Mouse (Mus musculus): ENCODE results near the gene Txndc15. TPM values are rescaled to one million over a fixed set of nuclear protein-coding genes. Genes with fewer than 3 reads are reported as not detected.

Gene Txndc15
- 76.2 TPM for polyA plus RNA-seq (2014; fragmentation: Illumina TruSeq; extraction: RNeasy Lipid Tissue Mini Kit (QIAGEN cat#74804); ENCODE audit: low read depth, low replicate concordance)

DNA sequence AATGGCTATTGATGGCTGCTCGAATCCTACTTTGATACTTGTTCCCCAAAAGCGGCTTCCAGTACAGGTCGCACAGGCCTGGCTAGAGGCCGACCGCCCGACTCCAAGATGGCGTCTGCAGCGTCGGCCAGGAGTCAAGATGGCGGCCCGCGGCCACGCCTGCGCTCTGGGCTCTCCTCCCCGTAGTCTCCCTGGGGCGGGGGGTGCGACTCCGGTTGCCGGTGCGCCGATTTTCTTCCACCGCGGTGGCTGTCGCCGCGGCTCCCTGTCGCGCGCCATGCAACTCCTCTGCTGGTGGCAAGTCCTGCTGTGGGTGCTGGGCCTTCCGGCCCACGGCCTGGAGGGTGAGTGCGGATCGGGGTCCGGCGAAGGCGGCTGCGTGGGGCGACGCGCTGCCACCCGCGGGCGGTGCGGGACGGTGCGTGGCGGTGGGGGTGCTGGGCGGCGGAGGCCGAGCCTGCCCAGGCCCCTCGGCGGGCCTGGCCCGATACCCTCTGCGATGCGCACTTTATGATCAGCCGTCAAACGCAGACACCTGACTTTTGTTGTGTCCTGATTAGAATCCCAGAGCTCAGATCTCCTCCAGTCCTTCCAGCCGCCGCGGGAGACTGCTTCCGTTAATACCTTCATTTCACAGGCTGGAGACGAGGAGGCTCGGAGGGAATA is at the start of gene Txndc15:
Txndc15 (plus strand) TSS at position 150 of the 666 bp plus-strand sequence.

DNA sequence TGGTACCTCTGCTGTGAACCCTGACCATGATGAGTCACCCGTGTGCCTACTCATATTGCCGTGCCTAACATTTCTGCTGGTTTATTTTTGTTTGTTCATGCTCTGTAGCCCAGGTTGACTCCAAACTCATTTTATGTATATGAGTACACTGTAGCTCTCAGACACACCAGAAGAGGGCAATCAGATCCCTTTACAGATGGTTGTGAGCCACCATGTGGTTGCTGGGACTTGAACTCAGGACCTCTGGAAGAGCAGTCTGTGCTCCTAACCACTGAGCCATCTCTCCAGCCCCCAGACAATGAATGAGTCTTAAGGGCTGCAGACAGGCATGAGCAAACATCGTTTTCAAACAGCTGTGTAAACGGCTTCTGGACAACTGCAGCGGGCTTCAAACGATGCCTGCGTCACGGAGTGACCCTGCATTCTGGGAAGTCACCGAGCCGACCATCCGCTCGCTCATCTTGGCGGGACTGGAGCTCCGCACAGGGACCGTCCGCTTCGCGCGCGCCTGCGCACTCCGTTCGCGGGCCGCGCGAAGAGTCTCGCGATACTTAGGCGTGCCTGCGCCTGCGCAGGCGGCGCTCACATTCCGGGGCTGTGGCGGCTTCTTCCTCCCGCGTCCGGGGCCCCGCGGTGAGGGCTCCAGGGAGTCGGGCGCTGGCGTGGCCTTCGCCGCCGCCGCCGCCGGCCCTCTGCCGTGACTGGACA is 21.8 kb upstream of the Txndc15 start, which contains the start of gene B230219D22Rik:
B230219D22Rik (plus strand) TSS at position 590 of the 708 bp plus-strand sequence.

DNA sequence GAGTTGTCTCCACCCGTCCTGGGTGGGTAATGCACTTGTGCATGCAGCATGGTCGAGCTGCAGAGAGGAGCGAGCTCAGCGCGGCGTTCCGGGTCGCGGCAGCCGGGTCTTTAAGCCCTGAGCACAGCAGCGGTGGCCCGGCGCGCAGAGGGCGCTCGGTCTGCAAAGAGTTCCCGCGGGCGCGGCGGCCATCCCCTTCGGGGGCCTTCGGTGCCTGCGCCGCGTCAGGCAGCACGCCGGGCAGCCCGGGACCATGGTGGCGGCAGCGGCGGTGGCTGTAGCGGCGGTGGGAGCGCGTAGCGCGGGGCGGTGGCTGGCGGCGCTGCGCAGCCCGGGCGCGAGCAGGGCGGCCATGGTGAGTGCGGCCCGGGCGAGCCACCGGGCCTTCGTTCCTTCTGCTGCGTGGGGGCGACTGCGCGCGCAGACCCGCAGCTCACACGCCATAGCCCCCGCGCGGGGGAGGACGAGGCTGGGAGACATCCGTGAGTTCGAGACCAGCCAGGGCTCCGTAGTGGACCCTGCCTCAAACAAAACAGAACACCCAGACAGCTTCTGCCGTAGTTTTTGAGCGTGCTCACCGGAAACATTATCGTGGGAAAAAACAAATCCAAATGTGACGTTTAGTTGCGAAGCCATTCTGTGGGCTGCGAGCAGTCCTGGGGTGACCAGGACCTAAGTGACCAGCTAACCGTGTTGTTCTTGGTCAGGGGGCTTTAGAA is 12.8 kb downstream of the Txndc15 start, which contains the start of gene Pcbd2:
Pcbd2 (plus strand) TSS at position 249 of the 719 bp plus-strand sequence.

Other genes starting within 250 kb of the Txndc15 start
- 17.8 TPM for gene Dbn1, start 226.5 kb upstream of the Txndc15 start, polyA plus RNA-seq (2014; fragmentation: Illumina TruSeq; extraction: RNeasy Lipid Tissue Mini Kit (QIAGEN cat#74804); ENCODE audit: low read depth, low replicate concordance)
- gene Pdlim7, start 201.0 kb upstream of the Txndc15 start, polyA plus RNA-seq (2014; fragmentation: Illumina TruSeq; extraction: RNeasy Lipid Tissue Mini Kit (QIAGEN cat#74804); ENCODE audit: low read depth, low replicate concordance), result 31.4 TPM
- gene Dok3, start 185.4 kb upstream of the Txndc15 start, polyA plus RNA-seq (2014; fragmentation: Illumina TruSeq; extraction: RNeasy Lipid Tissue Mini Kit (QIAGEN cat#74804); ENCODE audit: low read depth, low replicate concordance), result 3.3 TPM
- 26.7 TPM for gene Ddx41, start 178.0 kb upstream of the Txndc15 start, polyA plus RNA-seq (2014; fragmentation: Illumina TruSeq; extraction: RNeasy Lipid Tissue Mini Kit (QIAGEN cat#74804); ENCODE audit: low read depth, low replicate concordance)
- gene Fam193b, start 143.5 kb upstream of the Txndc15 start, polyA plus RNA-seq (2014; fragmentation: Illumina TruSeq; extraction: RNeasy Lipid Tissue Mini Kit (QIAGEN cat#74804); ENCODE audit: low read depth, low replicate concordance), result 57.3 TPM
- 248 TPM for gene Tmed9, start 140.9 kb upstream of the Txndc15 start, polyA plus RNA-seq (2014; fragmentation: Illumina TruSeq; extraction: RNeasy Lipid Tissue Mini Kit (QIAGEN cat#74804); ENCODE audit: low read depth, low replicate concordance)
- gene B4galt7, start 114.8 kb upstream of the Txndc15 start, polyA plus RNA-seq (2014; fragmentation: Illumina TruSeq; extraction: RNeasy Lipid Tissue Mini Kit (QIAGEN cat#74804); ENCODE audit: low read depth, low replicate concordance), result 15.1 TPM
- gene Caml, start 91.6 kb upstream of the Txndc15 start, polyA plus RNA-seq (2014; fragmentation: Illumina TruSeq; extraction: RNeasy Lipid Tissue Mini Kit (QIAGEN cat#74804); ENCODE audit: low read depth, low replicate concordance), result 39.3 TPM
- 30.5 TPM for gene Ddx46, start 79.6 kb upstream of the Txndc15 start, polyA plus RNA-seq (2014; fragmentation: Illumina TruSeq; extraction: RNeasy Lipid Tissue Mini Kit (QIAGEN cat#74804); ENCODE audit: low read depth, low replicate concordance)
- gene B230219D22Rik, start 21.5 kb upstream of the Txndc15 start, polyA plus RNA-seq (2014; fragmentation: Illumina TruSeq; extraction: RNeasy Lipid Tissue Mini Kit (QIAGEN cat#74804); ENCODE audit: low read depth, low replicate concordance), result 43.1 TPM
- gene Pcbd2, start 12.7 kb downstream of the Txndc15 start, polyA plus RNA-seq (2014; fragmentation: Illumina TruSeq; extraction: RNeasy Lipid Tissue Mini Kit (QIAGEN cat#74804); ENCODE audit: low read depth, low replicate concordance), result 32.4 TPM
- gene Catsper3, start 69.9 kb downstream of the Txndc15 start, polyA plus RNA-seq (2014; fragmentation: Illumina TruSeq; extraction: RNeasy Lipid Tissue Mini Kit (QIAGEN cat#74804); ENCODE audit: low read depth, low replicate concordance), result 1.7 TPM
- not detected for gene Pitx1, start 121.5 kb downstream of the Txndc15 start, polyA plus RNA-seq (2014; fragmentation: Illumina TruSeq; extraction: RNeasy Lipid Tissue Mini Kit (QIAGEN cat#74804); ENCODE audit: low read depth, low replicate concordance)

Measured in adipose tissue, adult 10 weeks (tissue).